Mouse (Mus musculus): ENCODE measurements around the gene Col11a2. TPM values are rescaled to one million over a fixed set of nuclear protein-coding genes. Genes with fewer than 3 reads are reported as not detected.

Gene Col11a2
- polyA plus RNA-seq, 1 experiment from 2014 or later: 0.61 TPM

- Histone ChIP-seq H3K27me3 (ENCODE audit: control insufficient read depth, insufficient read depth, low read length) (0 out of 2 replicates have a peak, but pooled peaks cover 4% of the 10 kb centered on the region), H3K9me3 (replicated peaks; ENCODE audit: control insufficient read depth, low read length) (no peaks in the 10 kb centered on the region), H3K4me3 (replicated peaks; ENCODE audit: low read length) (no peak overlapping the region), H3K27ac (ENCODE audit: low read length) (no peak overlapping the region), H3K4me2 (ENCODE audit: low read depth, low read length) (no peak overlapping the region), H3K4me1 (ENCODE audit: control insufficient read depth, insufficient read depth, low read length) (peaks cover 37% of the 10 kb centered on the region), H3K9ac (ENCODE audit: low read length) (no peak overlapping the region), H3K36me3 (ENCODE audit: control insufficient read depth, insufficient read depth, low read length) (peaks cover 24% of the 10 kb centered on the region)
- WGBS: 89% methylated on average over 7 of the region's 7 CpGs
- ATAC-seq (ENCODE audit: insufficient read depth, low FRiP score): no peak
Measured at GRCm38 (mm10) chr17:34037241-34037640, 2.0 kb upstream of the Col11a2 start.

GRCm38 (mm10) chr17:34038440-34038839 is 797 bp upstream of the Col11a2 start:
- Histone ChIP-seq H3K27ac (ENCODE audit: low read length) (no peak overlapping the region), H3K36me3 (ENCODE audit: control insufficient read depth, insufficient read depth, low read length) (peaks cover 24% of the 10 kb centered on the region), H3K27me3 (ENCODE audit: control insufficient read depth, insufficient read depth, low read length) (0 out of 2 replicates have a peak, but pooled peaks cover 4% of the 10 kb centered on the region), H3K4me1 (ENCODE audit: control insufficient read depth, insufficient read depth, low read length) (peaks cover 26% of the 10 kb centered on the region), H3K9ac (ENCODE audit: low read length) (peak overlapping the region; percentile 47), H3K4me3 (replicated peaks; ENCODE audit: low read length) (peak overlapping the region; percentile 11), H3K9me3 (replicated peaks; ENCODE audit: control insufficient read depth, low read length) (no peaks in the 10 kb centered on the region), H3K4me2 (ENCODE audit: low read depth, low read length) (peak overlapping the region; percentile 41)
- 18% methylated on average over 20 of the region's 21 CpGs for WGBS
- ATAC-seq (ENCODE audit: insufficient read depth, low FRiP score): 0 out of 2 replicates have a peak, but pooled peaks have one; percentile 10

- no peak overlapping the region for H3K4me2 ChIP-seq (ENCODE audit: low read depth, low read length)
Measured at GRCm38 (mm10) chr17:34039562-34040450, 569 bp downstream of the Col11a2 start.

GRCm38 (mm10) chr17:34045941-34046340 is 6.7 kb downstream of the Col11a2 start:
- 78% methylated on average over 14 of the region's 14 CpGs for WGBS
- Histone ChIP-seq H3K27ac (ENCODE audit: low read length) (no peak overlapping the region), H3K4me1 (ENCODE audit: control insufficient read depth, insufficient read depth, low read length) (peaks cover 3% of the 10 kb centered on the region), H3K9me3 (replicated peaks; ENCODE audit: control insufficient read depth, low read length) (peaks cover 8% of the 10 kb centered on the region; the same call in 1 of the 2 replicates), H3K4me3 (replicated peaks; ENCODE audit: low read length) (no peak overlapping the region), H3K27me3 (ENCODE audit: control insufficient read depth, insufficient read depth, low read length) (no peaks in the 10 kb centered on the region), H3K4me2 (ENCODE audit: low read depth, low read length) (no peak overlapping the region), H3K9ac (ENCODE audit: low read length) (no peak overlapping the region), H3K36me3 (ENCODE audit: control insufficient read depth, insufficient read depth, low read length) (no peaks in the 10 kb centered on the region)
- no peak for ATAC-seq (ENCODE audit: insufficient read depth, low FRiP score)

More at GRCm38 (mm10) chr17:34039562-34040450, 569 bp downstream of the Col11a2 start:
- H3K9me3 ChIP-seq (replicated peaks; ENCODE audit: control insufficient read depth, low read length): no peaks in the 10 kb centered on the region
- H3K9ac ChIP-seq (ENCODE audit: low read length): peak overlapping the region; percentile 47; the same call in 1 of the 2 replicates
- no peak overlapping the region for H3K27ac ChIP-seq (ENCODE audit: low read length)
- 22% methylated on average over 17 of the region's 17 CpGs for WGBS
- H3K36me3 ChIP-seq (ENCODE audit: control insufficient read depth, insufficient read depth, low read length): peaks cover 20% of the 10 kb centered on the region
- ATAC-seq (ENCODE audit: insufficient read depth, low FRiP score): no peak
- 0 out of 2 replicates have a peak, but pooled peaks cover 4% of the 10 kb centered on the region for H3K27me3 ChIP-seq (ENCODE audit: control insufficient read depth, insufficient read depth, low read length)
- H3K4me1 ChIP-seq (ENCODE audit: control insufficient read depth, insufficient read depth, low read length): peaks cover 22% of the 10 kb centered on the region
- no peak overlapping the region for H3K4me3 ChIP-seq (replicated peaks; ENCODE audit: low read length)

GRCm38 (mm10) chr17:34047404-34048050 is 8.3 kb downstream of the Col11a2 start:
- no peaks in the 10 kb centered on the region for H3K36me3 ChIP-seq (ENCODE audit: control insufficient read depth, insufficient read depth, low read length)
- H3K9ac ChIP-seq (ENCODE audit: low read length): no peak overlapping the region
- no peak overlapping the region for H3K27ac ChIP-seq (ENCODE audit: low read length)
- ATAC-seq (ENCODE audit: insufficient read depth, low FRiP score): no peak
- H3K27me3 ChIP-seq (ENCODE audit: control insufficient read depth, insufficient read depth, low read length): no peaks in the 10 kb centered on the region
- H3K4me1 ChIP-seq (ENCODE audit: control insufficient read depth, insufficient read depth, low read length): no peaks in the 10 kb centered on the region
- H3K4me3 ChIP-seq (replicated peaks; ENCODE audit: low read length): no peak overlapping the region
- peaks cover 8% of the 10 kb centered on the region; the same call in 1 of the 2 replicates for H3K9me3 ChIP-seq (replicated peaks; ENCODE audit: control insufficient read depth, low read length)
- no peak overlapping the region for H3K4me2 ChIP-seq (ENCODE audit: low read depth, low read length)
- WGBS: 91% methylated on average over 5 of the region's 5 CpGs

- 47% methylated on average over 7 of the region's 7 CpGs for WGBS
- Histone ChIP-seq H3K4me2 (ENCODE audit: low read depth, low read length) (no peak overlapping the region), H3K36me3 (ENCODE audit: control insufficient read depth, insufficient read depth, low read length) (no peaks in the 10 kb centered on the region), H3K27me3 (ENCODE audit: control insufficient read depth, insufficient read depth, low read length) (no peaks in the 10 kb centered on the region), H3K4me1 (ENCODE audit: control insufficient read depth, insufficient read depth, low read length) (no peaks in the 10 kb centered on the region), H3K27ac (ENCODE audit: low read length) (no peak overlapping the region), H3K9me3 (replicated peaks; ENCODE audit: control insufficient read depth, low read length) (no peaks in the 10 kb centered on the region), H3K4me3 (replicated peaks; ENCODE audit: low read length) (no peak overlapping the region), H3K9ac (ENCODE audit: low read length) (no peak overlapping the region)
- ATAC-seq (ENCODE audit: insufficient read depth, low FRiP score): no peak
Measured at GRCm38 (mm10) chr17:34057224-34057623, 18.0 kb downstream of the Col11a2 start.

GRCm38 (mm10) chr17:34068864-34069263 is 29.6 kb downstream of the Col11a2 start:
- Histone ChIP-seq H3K4me1 (ENCODE audit: control insufficient read depth, insufficient read depth, low read length) (no peaks in the 10 kb centered on the region), H3K27ac (ENCODE audit: low read length) (no peak overlapping the region), H3K27me3 (ENCODE audit: control insufficient read depth, insufficient read depth, low read length) (no peaks in the 10 kb centered on the region), H3K4me3 (replicated peaks; ENCODE audit: low read length) (no peak overlapping the region), H3K4me2 (ENCODE audit: low read depth, low read length) (no peak overlapping the region), H3K9ac (ENCODE audit: low read length) (no peak overlapping the region), H3K36me3 (ENCODE audit: control insufficient read depth, insufficient read depth, low read length) (no peaks in the 10 kb centered on the region), H3K9me3 (replicated peaks; ENCODE audit: control insufficient read depth, low read length) (no peaks in the 10 kb centered on the region)
- no peak for ATAC-seq (ENCODE audit: insufficient read depth, low FRiP score)
- 39% methylated on average over 3 of the region's 3 CpGs for WGBS

GRCm38 (mm10) chr17:34072091-34072490 is 32.9 kb downstream of the Col11a2 start:
- Histone ChIP-seq H3K36me3 (ENCODE audit: control insufficient read depth, insufficient read depth, low read length) (no peaks in the 10 kb centered on the region), H3K4me1 (ENCODE audit: control insufficient read depth, insufficient read depth, low read length) (no peaks in the 10 kb centered on the region), H3K27me3 (ENCODE audit: control insufficient read depth, insufficient read depth, low read length) (peaks cover 14% of the 10 kb centered on the region), H3K9me3 (replicated peaks; ENCODE audit: control insufficient read depth, low read length) (no peaks in the 10 kb centered on the region), H3K4me2 (ENCODE audit: low read depth, low read length) (no peak overlapping the region), H3K9ac (ENCODE audit: low read length) (no peak overlapping the region), H3K27ac (ENCODE audit: low read length) (no peak overlapping the region), H3K4me3 (replicated peaks; ENCODE audit: low read length) (no peak overlapping the region)
- no peak for ATAC-seq (ENCODE audit: insufficient read depth, low FRiP score)
- WGBS: 69% methylated on average over 5 of the region's 5 CpGs

GRCm38 (mm10) chr17:34075271-34075670 is 36.0 kb downstream of the Col11a2 start:
- Histone ChIP-seq H3K4me3 (replicated peaks; ENCODE audit: low read length) (no peak overlapping the region), H3K36me3 (ENCODE audit: control insufficient read depth, insufficient read depth, low read length) (no peaks in the 10 kb centered on the region), H3K4me1 (ENCODE audit: control insufficient read depth, insufficient read depth, low read length) (no peaks in the 10 kb centered on the region), H3K9me3 (replicated peaks; ENCODE audit: control insufficient read depth, low read length) (no peaks in the 10 kb centered on the region), H3K27ac (ENCODE audit: low read length) (no peak overlapping the region), H3K4me2 (ENCODE audit: low read depth, low read length) (no peak overlapping the region), H3K9ac (ENCODE audit: low read length) (no peak overlapping the region), H3K27me3 (ENCODE audit: control insufficient read depth, insufficient read depth, low read length) (peaks cover 17% of the 10 kb centered on the region)
- ATAC-seq (ENCODE audit: insufficient read depth, low FRiP score): no peak
- WGBS: 41% methylated on average over 7 of the region's 7 CpGs

All from stomach, embryonic 16.5 days (tissue).